Mouse (Mus musculus): Measurements from ENCODE around the gene Vac14.

The Vac14 gene

GRCm38 (mm10) chr8:110718209-110718968, 100.0 kb downstream of the Vac14 start:
- DNase-seq (ENCODE audit: low spot score) = no peak

- DNase-seq (ENCODE audit: low spot score) = no peak
These were observed 100.7 kb downstream of the Vac14 start for GRCm38 (mm10) chr8:110718969-110719670.

GRCm38 (mm10) chr8:110719898-110720653, 101.7 kb downstream of the Vac14 start:
- no peak for DNase-seq (ENCODE audit: low spot score)

GRCm38 (mm10) chr8:110720685-110721598, 102.6 kb downstream of the Vac14 start, which contains the start of gene Mtss1l:
Gene Mtss1l, plus strand, starts transcription at chr8:110721476.
- DNase-seq (ENCODE audit: low spot score) = peak; percentile 96

- DNase-seq (ENCODE audit: low spot score) = peak; percentile 51
These were observed 103.4 kb downstream of the Vac14 start for GRCm38 (mm10) chr8:110721606-110722413.

GRCm38 (mm10) chr8:110722414-110723011, 104.1 kb downstream of the Vac14 start:
- DNase-seq (ENCODE audit: low spot score) = no peak

GRCm38 (mm10) chr8:110724493-110724892, 106.1 kb downstream of the Vac14 start:
- DNase-seq (ENCODE audit: low spot score) = no peak

GRCm38 (mm10) chr8:110725084-110725838, 106.9 kb downstream of the Vac14 start:
- no peak for DNase-seq (ENCODE audit: low spot score)

GRCm38 (mm10) chr8:110726893-110727292, 108.5 kb downstream of the Vac14 start:
- DNase-seq (ENCODE audit: low spot score) = peak; percentile 56

- no peak for DNase-seq (ENCODE audit: low spot score)
These were observed 113.0 kb downstream of the Vac14 start for GRCm38 (mm10) chr8:110731346-110731859.

GRCm38 (mm10) chr8:110733036-110733435, 114.7 kb downstream of the Vac14 start:
- no peak for DNase-seq (ENCODE audit: low spot score)

- no peak for DNase-seq (ENCODE audit: low spot score)
These were observed 120.3 kb downstream of the Vac14 start for GRCm38 (mm10) chr8:110738591-110739195.

GRCm38 (mm10) chr8:110740629-110741175, 122.3 kb downstream of the Vac14 start:
- no peak for DNase-seq (ENCODE audit: low spot score)

- no peak for DNase-seq (ENCODE audit: low spot score)
These were observed 123.5 kb downstream of the Vac14 start for GRCm38 (mm10) chr8:110741816-110742451.

GRCm38 (mm10) chr8:110742452-110742818, 124.0 kb downstream of the Vac14 start:
- DNase-seq (ENCODE audit: low spot score) = no peak

- DNase-seq (ENCODE audit: low spot score) = no peak
These were observed 126.8 kb downstream of the Vac14 start for GRCm38 (mm10) chr8:110745162-110745561.

- peak; percentile 17 for DNase-seq (ENCODE audit: low spot score)
These were observed 128.3 kb downstream of the Vac14 start for GRCm38 (mm10) chr8:110746661-110747060.
